Mouse (Mus musculus) neural tube, embryonic 11.5 days (tissue): ENCODE results near the gene Atp5k. TPM values are rescaled to one million over a fixed set of nuclear protein-coding genes. Genes with fewer than 3 reads are reported as not detected.
A peak's percentile ranks its signal among the peaks of the same experiment; 100 is the strongest.

Experiments
- ATAC-seq: fragments of 200-750 bp; cut with Nextera tagmentation; 2 replicates; pipeline ENCODE4 v1.8.0; 2017; ENCODE audit warnings: moderate number of reproducible peaks, mild to moderate bottlenecking, moderate TSS enrichment, moderate library complexity; ENCODE audit not compliant: insufficient read depth, low FRiP score, low TSS enrichment
- DNase-seq: peaks from one replicate; pipeline ENCODE4 v3.0.0-alpha.2; 2015; ENCODE audit warnings: low spot score
- H3K27ac ChIP-seq: fragments of 300-500 bp; sonication (generic); 2 replicates; pipeline ENCODE4 v1.5.1; 2014; ENCODE audit warnings: low read depth, mild to moderate bottlenecking, low read length
- H3K27me3 ChIP-seq: fragments of 300-500 bp; sonication (generic); 2 replicates; pipeline ENCODE4 v1.6.1; 2014; ENCODE audit warnings: mild to moderate bottlenecking, low read length, mixed read lengths; ENCODE audit not compliant: control insufficient read depth, insufficient read depth
- H3K36me3 ChIP-seq: fragments of 300-500 bp; sonication (generic); 2 replicates; pipeline ENCODE4 v1.6.1; 2014; ENCODE audit warnings: mild to moderate bottlenecking, low read length, moderate library complexity, mixed read lengths; ENCODE audit not compliant: control insufficient read depth, insufficient read depth
- H3K4me1 ChIP-seq: fragments of 300-500 bp; sonication (generic); 2 replicates; pipeline ENCODE4 v1.6.1; 2014; ENCODE audit warnings: low read length, mixed read lengths; ENCODE audit not compliant: control insufficient read depth, insufficient read depth
- H3K4me2 ChIP-seq: fragments of 300-500 bp; sonication (generic); 2 replicates; pipeline ENCODE4 v1.6.1; 2014; ENCODE audit warnings: low read depth, mild to moderate bottlenecking, moderate library complexity
- H3K4me3 ChIP-seq: fragments of 300-500 bp; sonication (generic); 2 replicates; pipeline ENCODE4 v1.5.1; 2014; ENCODE audit warnings: low read depth, low read length
- H3K9ac ChIP-seq: fragments of 300-500 bp; sonication (generic); 2 replicates; pipeline ENCODE4 v1.6.1; 2014; ENCODE audit warnings: mild to moderate bottlenecking, low read length
- H3K9me3 ChIP-seq: fragments of 300-500 bp; sonication (generic); 2 replicates; pipeline ENCODE4 v1.6.1; 2016; ENCODE audit warnings: low read length; ENCODE audit not compliant: control insufficient read depth
- WGBS: fragments of 180-500 bp; shearing (Covaris S2); extraction: QIAGEN DNeasy Blood & Tissue Kit; methylation state at CpG from one replicate; pipeline ENCODE4 v1.1.7; 2014; 5-methylcytosine and 5-hydroxymethylcytosine counted together
- polyA plus RNA-seq: library from polyadenylated mRNA; unstranded; fragments of >200 nt; fragmentation: Nextera tagmentation; extraction: Ambion mirVana; gene quantifications from 2 replicates; pipeline ENCODE4 v1.2.1, GENCODE M21; 2014

Gene Atp5k
- polyA plus RNA-seq, result 386 and 414 TPM in 2 replicates

GRCm38 (mm10) chr5:108433804-108434587 is at the start of gene Atp5k:
Gene Atp5k, minus strand, starts transcription at chr5:108434448.
- H3K27ac ChIP-seq, result no peak within 1 kb of the TSS
- peak within 1 kb of the TSS; percentile 83 for H3K4me2 ChIP-seq
- ATAC-seq (peak; percentile 87), DNase-seq (peak; percentile 94)
- no peaks in the 10 kb centered on the region for H3K27me3 ChIP-seq
- peak within 1 kb of the TSS; percentile 93 for H3K4me3 ChIP-seq
- peaks cover 6% of the 10 kb centered on the region; the same call in 1 of the 2 replicates for H3K4me1 ChIP-seq
- no peaks in the 10 kb centered on the region for H3K9me3 ChIP-seq
- peak within 1 kb of the TSS; percentile 88 for H3K9ac ChIP-seq
- H3K36me3 ChIP-seq, result peaks cover 2% of the 10 kb centered on the region; the same call in 1 of the 2 replicates
- WGBS, result under 1% methylated on average over 42 of the region's 42 CpGs

DNA sequence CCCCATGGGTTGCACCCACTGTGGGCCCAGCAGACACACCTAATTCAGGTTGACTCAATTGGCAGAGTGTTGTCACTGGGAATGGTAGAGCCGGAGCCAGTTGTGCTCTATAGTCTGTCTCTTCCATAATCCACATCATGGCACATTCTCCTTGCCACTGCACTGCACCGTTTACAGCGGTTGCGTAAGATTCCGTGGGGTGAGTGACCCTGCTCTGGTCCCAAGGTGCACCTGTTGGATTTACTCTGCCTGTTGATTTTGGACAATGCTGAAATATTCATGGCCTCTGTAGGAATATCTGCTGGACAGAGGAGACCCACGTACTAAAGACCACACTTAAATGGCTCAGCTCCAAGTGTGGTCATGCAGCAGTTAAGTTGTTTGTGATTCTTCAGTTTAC is 48.8 kb upstream of the Atp5k start:
- ATAC-seq, result no peak
- no peak overlapping the region for H3K27ac ChIP-seq
- H3K9ac ChIP-seq, result no peak overlapping the region
- no peaks in the 10 kb centered on the region for H3K4me1 ChIP-seq
- DNase-seq, result no peak
- no peaks in the 10 kb centered on the region for H3K9me3 ChIP-seq
- WGBS, result 92% methylated on average over 6 of the region's 6 CpGs
- no peaks in the 10 kb centered on the region for H3K27me3 ChIP-seq
- H3K4me3 ChIP-seq, result no peak overlapping the region
- no peaks in the 10 kb centered on the region for H3K36me3 ChIP-seq
- no peak overlapping the region for H3K4me2 ChIP-seq

DNA sequence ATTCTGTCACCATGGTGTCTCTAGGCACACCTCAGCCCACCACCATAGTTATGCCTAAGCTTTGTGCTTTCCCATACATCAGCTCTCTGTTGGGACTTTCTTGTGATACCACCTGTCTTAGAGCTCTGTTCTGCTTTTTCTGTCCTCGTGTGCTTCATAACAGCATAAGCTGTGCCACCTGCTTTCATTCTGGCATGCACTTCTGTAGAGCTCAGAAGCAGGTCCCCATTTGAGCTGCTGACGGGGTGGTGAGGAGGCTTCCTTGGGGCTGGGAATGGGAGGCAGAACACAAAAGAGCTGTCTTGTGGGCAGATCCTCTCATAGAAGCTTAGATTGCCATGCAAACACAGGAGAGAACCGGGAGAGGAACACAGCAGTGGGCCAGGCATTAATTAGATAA is 41.7 kb upstream of the Atp5k start:
- H3K9me3 ChIP-seq, result no peaks in the 10 kb centered on the region
- H3K36me3 ChIP-seq, result peaks cover 14% of the 10 kb centered on the region
- 95% methylated on average over 3 of the region's 3 CpGs for WGBS

DNA sequence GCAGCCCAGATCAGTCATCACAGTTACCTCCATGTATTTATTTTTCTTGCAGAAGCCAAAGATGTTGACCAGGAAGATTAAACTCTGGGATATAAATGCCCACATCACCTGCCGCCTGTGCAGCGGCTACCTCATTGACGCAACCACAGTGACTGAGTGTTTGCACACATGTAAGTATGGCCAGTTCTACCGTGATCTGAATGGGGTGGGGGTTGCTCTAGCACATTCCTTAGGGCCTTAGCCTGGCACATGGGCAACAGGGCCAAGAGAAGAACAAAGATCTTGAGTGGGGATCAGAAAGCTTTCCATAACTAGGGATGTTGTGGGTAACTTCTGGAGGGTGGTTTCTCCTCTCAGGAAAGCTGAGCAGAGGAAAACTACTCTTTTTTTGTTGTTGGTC is 39.5 kb upstream of the Atp5k start:
- no peak overlapping the region for H3K9ac ChIP-seq
- peaks cover 14% of the 10 kb centered on the region for H3K36me3 ChIP-seq
- H3K4me3 ChIP-seq, result no peak overlapping the region
- no peaks in the 10 kb centered on the region for H3K9me3 ChIP-seq
- H3K4me2 ChIP-seq, result no peak overlapping the region
- H3K27ac ChIP-seq, result no peak overlapping the region
- WGBS, result 85% methylated on average over 4 of the region's 4 CpGs
- ATAC-seq, result no peak
- H3K4me1 ChIP-seq, result no peaks in the 10 kb centered on the region
- no peaks in the 10 kb centered on the region for H3K27me3 ChIP-seq
- DNase-seq, result no peak

More for the DNA sequence above, 41.7 kb upstream of the Atp5k start:
- Histone ChIP-seq H3K4me1 (no peaks in the 10 kb centered on the region), H3K4me2 (no peak overlapping the region), H3K27ac (no peak overlapping the region), H3K27me3 (no peaks in the 10 kb centered on the region), H3K9ac (no peak overlapping the region), H3K4me3 (no peak overlapping the region)
- DNase-seq, result no peak
- ATAC-seq, result no peak

- DNase-seq (no peak), ATAC-seq (no peak)
- Histone ChIP-seq H3K36me3 (peaks cover 4% of the 10 kb centered on the region; the same call in 1 of the 2 replicates), H3K9me3 (no peaks in the 10 kb centered on the region), H3K9ac (no peak overlapping the region), H3K27me3 (no peaks in the 10 kb centered on the region), H3K4me3 (no peak overlapping the region), H3K27ac (no peak overlapping the region), H3K4me1 (no peaks in the 10 kb centered on the region), H3K4me2 (no peak overlapping the region)
- 67% methylated on average over 7 of the region's 7 CpGs for WGBS
These were observed 35.4 kb upstream of the Atp5k start for GRCm38 (mm10) chr5:108469617-108470016.

GRCm38 (mm10) chr5:108466647-108467046 is 32.4 kb upstream of the Atp5k start:
- no peak for DNase-seq

DNA sequence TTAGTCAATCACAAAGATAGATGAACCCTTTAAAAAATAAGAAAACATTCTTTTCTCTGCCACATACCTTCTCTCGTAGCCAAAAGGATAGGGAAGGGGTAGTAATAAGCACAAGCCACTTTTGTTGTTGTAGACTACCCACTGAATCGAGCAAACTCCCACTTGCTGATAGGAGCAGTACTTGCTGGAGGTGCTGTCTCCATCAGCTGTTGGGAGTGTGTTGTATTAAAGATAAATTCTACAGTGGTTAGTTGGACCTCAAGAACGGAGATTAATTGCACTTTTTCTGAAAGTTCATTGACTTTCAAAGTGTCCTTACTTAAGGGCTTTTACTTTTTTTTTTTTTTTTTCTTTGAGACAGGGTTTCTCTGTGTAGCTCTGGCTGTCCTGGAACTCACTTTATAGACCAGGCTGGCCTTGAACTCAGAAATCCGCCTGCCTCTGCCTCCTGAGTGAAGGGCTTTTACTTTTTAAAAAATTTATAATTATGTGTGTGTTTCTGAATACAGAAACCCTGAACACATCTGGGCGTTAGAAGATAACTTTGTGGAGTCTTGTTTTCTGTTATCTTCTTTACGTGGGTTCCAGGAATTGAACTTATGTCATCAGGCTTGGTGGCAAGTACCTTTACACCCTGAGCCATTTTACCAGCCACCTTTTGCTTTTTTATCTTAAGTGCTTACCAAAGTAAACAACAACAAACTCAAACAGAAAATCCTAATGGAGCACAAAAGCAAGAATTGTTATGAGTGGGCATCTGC is 31.1 kb upstream of the Atp5k start:
- WGBS, result 94% methylated on average over 6 of the region's 6 CpGs
- Histone ChIP-seq H3K27ac (no peak overlapping the region), H3K4me1 (peaks cover 25% of the 10 kb centered on the region), H3K27me3 (no peaks in the 10 kb centered on the region), H3K36me3 (no peaks in the 10 kb centered on the region), H3K9ac (no peak overlapping the region), H3K4me3 (no peak overlapping the region), H3K9me3 (no peaks in the 10 kb centered on the region), H3K4me2 (no peak overlapping the region)
- DNase-seq (no peak), ATAC-seq (no peak)

More at GRCm38 (mm10) chr5:108466647-108467046, 32.4 kb upstream of the Atp5k start:
- Histone ChIP-seq H3K9me3 (no peaks in the 10 kb centered on the region), H3K36me3 (no peaks in the 10 kb centered on the region), H3K27me3 (no peaks in the 10 kb centered on the region), H3K4me2 (no peak overlapping the region), H3K4me1 (peaks cover 22% of the 10 kb centered on the region), H3K27ac (no peak overlapping the region), H3K4me3 (no peak overlapping the region), H3K9ac (no peak overlapping the region)
- 96% methylated on average over 1 of the region's 1 CpGs for WGBS
- ATAC-seq, result no peak

GRCm38 (mm10) chr5:108462446-108462845 is 28.2 kb upstream of the Atp5k start:
- H3K27ac ChIP-seq, result no peak overlapping the region
- DNase-seq, result no peak
- 65% methylated on average over 4 of the region's 4 CpGs for WGBS

More at GRCm38 (mm10) chr5:108462446-108462845, 28.2 kb upstream of the Atp5k start:
- Histone ChIP-seq H3K9me3 (no peaks in the 10 kb centered on the region), H3K36me3 (no peaks in the 10 kb centered on the region), H3K4me3 (peak overlapping the region; percentile 84), H3K9ac (peak overlapping the region; percentile 99), H3K4me2 (peak overlapping the region; percentile 80), H3K4me1 (peaks cover 25% of the 10 kb centered on the region), H3K27me3 (no peaks in the 10 kb centered on the region)
- no peak for ATAC-seq
